ENCODE assay signal across 8 mouse cellular contexts in the genomic region with DNA sequence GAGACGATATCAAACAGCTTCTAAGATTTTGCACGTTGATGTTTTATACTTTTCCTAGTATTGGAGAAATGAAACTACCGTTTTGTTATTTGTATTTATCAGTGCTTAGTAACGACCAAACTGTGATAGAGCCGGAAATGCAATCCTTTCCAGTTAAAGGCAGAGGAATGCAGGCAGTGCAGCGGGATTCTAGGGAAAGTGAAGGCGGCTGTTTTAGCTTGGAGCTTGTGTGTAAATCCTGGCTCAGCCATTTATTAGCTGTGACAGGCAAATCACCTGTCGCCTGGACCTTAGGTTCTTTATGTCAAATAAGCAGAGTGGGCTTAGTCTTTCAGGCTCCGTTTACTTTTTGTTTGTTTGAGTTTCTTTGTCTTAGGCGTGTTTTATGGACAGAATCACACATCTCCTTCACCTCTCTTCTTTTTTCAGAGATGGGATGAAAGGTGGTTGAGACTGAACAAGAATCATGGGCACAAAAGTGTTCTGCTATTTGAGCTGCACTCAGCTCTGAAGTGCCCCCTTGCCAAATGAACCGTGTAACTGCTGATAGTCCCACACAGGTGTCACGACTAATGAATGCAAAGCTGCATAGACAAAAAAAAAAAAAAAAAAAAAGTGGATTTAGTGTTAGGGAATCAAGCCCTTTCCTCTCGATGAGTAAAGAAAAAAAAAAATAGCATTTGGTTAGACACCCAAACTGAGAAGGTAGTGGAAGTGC. TPM values are rescaled to one million over a fixed set of nuclear protein-coding genes. Genes with fewer than 3 reads are reported as not detected.
DNase-seq lines count a peak whose midpoint lies in the region; ATAC-seq and TF ChIP-seq lines count a peak whose summit lies in the region.

No protein-coding gene starts in this region.

- H3K4me2 ChIP-seq in heart, embryonic 11.5 days: peak overlapping the region; percentile 94
- H3K4me2 ChIP-seq in midbrain, embryonic 16.5 days (ENCODE audit: low read length): peak overlapping the region; percentile 71

- H3K27me3 ChIP-seq in testis, adult 2 months (ENCODE audit: control insufficient read depth, insufficient read depth, low read length): no peaks in the 10 kb centered on the region
- H3K27me3 ChIP-seq in heart, embryonic 11.5 days (ENCODE audit: control insufficient read depth, insufficient read depth, low read length): no peaks in the 10 kb centered on the region
- H3K27me3 ChIP-seq in midbrain, embryonic 16.5 days (ENCODE audit: control insufficient read depth, insufficient read depth, low read depth, low read length): no peaks in the 10 kb centered on the region

- H3K4me1 ChIP-seq in testis, adult 2 months (ENCODE audit: control insufficient read depth, insufficient read depth, low read length): peaks cover 6% of the 10 kb centered on the region
- H3K4me1 ChIP-seq in heart, embryonic 11.5 days (ENCODE audit: control insufficient read depth, insufficient read depth, low read length): peaks cover 6% of the 10 kb centered on the region; the same call in 1 of the 2 replicates
- H3K4me1 ChIP-seq in midbrain, embryonic 16.5 days (ENCODE audit: control insufficient read depth, insufficient read depth, low read length): peaks cover 18% of the 10 kb centered on the region

- 9% methylated on average over 13 of the region's 13 CpGs for WGBS in heart, embryonic 11.5 days (ENCODE audit: insufficient replicate concordance)
- WGBS in midbrain, embryonic 16.5 days: 3% methylated on average over 13 of the region's 13 CpGs

- H3K9ac ChIP-seq in heart, embryonic 11.5 days (ENCODE audit: low read depth, low read length): no peak overlapping the region
- peak overlapping the region; percentile 75; the same call in 1 of the 2 replicates for H3K9ac ChIP-seq in midbrain, embryonic 16.5 days (ENCODE audit: low read depth, low read length)

- H3K36me3 ChIP-seq in testis, adult 2 months (ENCODE audit: control insufficient read depth, insufficient read depth, low read length): no peaks in the 10 kb centered on the region; the same call in 1 of the 2 replicates
- H3K36me3 ChIP-seq in heart, embryonic 11.5 days (ENCODE audit: control insufficient read depth, insufficient read depth, low read length): no peaks in the 10 kb centered on the region
- no peaks in the 10 kb centered on the region for H3K36me3 ChIP-seq in midbrain, embryonic 16.5 days (ENCODE audit: control insufficient read depth, insufficient read depth, low read length)

- ATAC-seq in heart, embryonic 11.5 days (replicated peaks; ENCODE audit: insufficient number of reproducible peaks, low FRiP score, low TSS enrichment): no peak
- ATAC-seq in midbrain, embryonic 16.5 days: no peak

- H3K27ac ChIP-seq in testis, adult 2 months (ENCODE audit: control insufficient read depth, insufficient read depth, low read depth, low read length): no peak overlapping the region
- H3K27ac ChIP-seq in heart, embryonic 11.5 days (ENCODE audit: low read depth, low read length): no peak overlapping the region; the same call in 1 of the 2 replicates
- H3K27ac ChIP-seq in midbrain, embryonic 16.5 days (ENCODE audit: low read length): no peak overlapping the region

- H3K4me3 ChIP-seq in testis, adult 2 months (ENCODE audit: control insufficient read depth, low read depth, low read length): peak overlapping the region; percentile 60
- H3K4me3 ChIP-seq in heart, embryonic 11.5 days (ENCODE audit: low read depth, low read length): peak overlapping the region; percentile 81
- peak overlapping the region; percentile 67 for H3K4me3 ChIP-seq in midbrain, embryonic 16.5 days (ENCODE audit: low read depth, low read length)

- H3K9me3 ChIP-seq in heart, embryonic 11.5 days (replicated peaks; ENCODE audit: control insufficient read depth, low read length): no peaks in the 10 kb centered on the region
- H3K9me3 ChIP-seq in midbrain, embryonic 16.5 days (replicated peaks; ENCODE audit: control insufficient read depth, low read length, poor library complexity, severe bottlenecking): no peaks in the 10 kb centered on the region

- intact Hi-C loops in left cerebral cortex, postnatal 10 days (cut with DNase I): no loop called here

- TF ChIP-seq POLR2A in testis, adult 2 months (IDR thresholded peaks at IDR 0.05; ENCODE audit: control insufficient read depth, low read depth, low read length): no peak

- TF ChIP-seq CTCF in testis, adult 2 months (IDR thresholded peaks at IDR 0.05; ENCODE audit: control insufficient read depth, insufficient read depth, insufficient replicate concordance, low read depth, low read length): no peak

- DNase-seq in testis, postnatal 10 days (ENCODE audit: low spot score): no peak
- DNase-seq in kidney, postnatal 4 days: peak; percentile 12 to 36
- DNase-seq in right cerebral cortex, postnatal 25 days: no peak
- DNase-seq in left cerebral cortex, postnatal 10 days (ENCODE audit: extremely low spot score in 1 of 2, low spot score in 2 of 2): no peak
- no peak for DNase-seq in left cerebral cortex, adult 18-20 months (ENCODE audit: low spot score in 2 of 2)

RNA-seq across cellular contexts. Expression of a gene that starts 1.1 kb away (rescaled TPM):
- polyA plus RNA-seq in testis, adult 2 months (2012; rRNA removed): 16.7 and 17.0 TPM in 2 replicates
- 2.5 and 4.9 TPM in 2 replicates for polyA plus RNA-seq in heart, embryonic 11.5 days (2014; fragmentation: Nextera tagmentation; extraction: Ambion mirVana)
- 3.5 TPM in 2 replicates for polyA plus RNA-seq in midbrain, embryonic 16.5 days (2015; fragmentation: Nextera tagmentation; extraction: Ambion mirVana)
- total RNA-seq in left cerebral cortex, postnatal 10 days (2021): 1 to 10 TPM; 2.4 to 2.5 TPM
- 1 to 10 TPM; 4.9 to 5.8 TPM for total RNA-seq in left cerebral cortex, adult 18-20 months (2021)

RNA-seq across cellular contexts. Expression of a gene that starts 40.2 kb away (rescaled TPM):
- polyA plus RNA-seq in testis, adult 2 months (2012; rRNA removed): 95.4 and 97.4 TPM in 2 replicates
- polyA plus RNA-seq in heart, embryonic 11.5 days (2014; fragmentation: Nextera tagmentation; extraction: Ambion mirVana): 111 and 115 TPM in 2 replicates
- polyA plus RNA-seq in midbrain, embryonic 16.5 days (2015; fragmentation: Nextera tagmentation; extraction: Ambion mirVana): 284 and 290 TPM in 2 replicates
- 100 to 1,000 TPM; 218 to 224 TPM for total RNA-seq in left cerebral cortex, postnatal 10 days (2021)
- 100 to 1,000 TPM; 207 to 210 TPM for total RNA-seq in left cerebral cortex, adult 18-20 months (2021)

Comparison
In these comparisons a context has a peak if more than half of its experiments do, and no peak if none do; other contexts are left out.
1. DNase-seq: peak in kidney, postnatal 4 days (2 of 2); none in testis, postnatal 10 days (single experiment), right cerebral cortex, postnatal 25 days (single experiment), left cerebral cortex, postnatal 10 days (0 of 2) and left cerebral cortex, adult 18-20 months (0 of 2).
2. Peak in every context shown above with its lines, with median percentiles within 50 percentile points of each other: H3K4me3 ChIP-seq.